Mouse (Mus musculus): ENCODE data around the gene Rsf1.

GRCm38 (mm10) chr7:97535531-97535930, 44.2 kb upstream of the Rsf1 start:
- TF ChIP-seq POLR2A (IDR thresholded peaks at IDR 0.05; ENCODE audit: borderline replicate concordance, low read depth, low read length) = no peak
- TF ChIP-seq CTCF (IDR thresholded peaks at IDR 0.05; ENCODE audit: low read depth, low read length) = no peak

All from bone marrow macrophage, adult 2 months (primary cell).